Mouse (Mus musculus) inflammation-experienced regulatory T-cells, adult 16 weeks (primary cell): ENCODE results near the gene Fstl4. TPM values are rescaled to one million over a fixed set of nuclear protein-coding genes. Genes with fewer than 3 reads are reported as not detected.

Source experiments
- polyA plus RNA-seq: library from polyadenylated mRNA; unstranded; fragments of 100-300 nt; shearing (Covaris generic); gene quantifications from one replicate; pipeline ENCODE4 v1.2.1, GENCODE M21; 2017

Gene Fstl4
- polyA plus RNA-seq, result not detected

DNA sequence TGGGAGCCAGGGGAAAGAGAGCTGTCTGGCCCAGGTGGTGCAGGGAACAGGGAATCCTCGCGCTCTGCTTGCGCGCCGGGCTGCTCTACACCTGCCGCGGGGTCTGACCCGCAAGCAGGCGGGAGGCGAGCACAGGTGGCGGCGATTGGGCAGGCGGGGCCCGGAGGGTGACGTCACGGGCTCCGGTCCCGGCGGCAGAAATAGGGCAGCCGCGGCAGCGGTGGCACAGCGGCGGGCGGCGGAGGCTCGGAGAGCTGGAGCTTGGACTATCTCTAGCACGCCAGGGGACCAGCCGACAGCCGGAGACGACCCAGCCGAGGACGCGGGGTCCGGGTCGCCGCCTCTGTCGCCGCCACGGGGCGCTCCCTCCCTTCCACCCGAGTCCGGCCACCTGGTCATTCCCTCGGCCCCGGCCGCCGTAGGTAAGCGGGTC is at the start of gene Fstl4:
TSS of gene Fstl4 (plus strand) at position 174 of the 433 bp plus-strand sequence.

